Mouse (Mus musculus) liver, embryonic 12.5 days (tissue): Measurements from ENCODE around the gene Fam192a. TPM values are rescaled to one million over a fixed set of nuclear protein-coding genes. Genes with fewer than 3 reads are reported as not detected.
A peak's percentile ranks its signal among the peaks of the same experiment; 100 is the strongest.

Experiments
- ATAC-seq: fragments of 200-750 bp; cut with Nextera tagmentation; 2 replicates; pipeline ENCODE4 v1.8.0; 2017; ENCODE audit warnings: moderate number of reproducible peaks, mild to moderate bottlenecking, moderate library complexity
- H3K27ac ChIP-seq: fragments of 300-500 bp; sonication (generic); 2 replicates; pipeline ENCODE4 v1.5.1; 2016; ENCODE audit warnings: mild to moderate bottlenecking
- H3K27me3 ChIP-seq: fragments of 300-500 bp; sonication (generic); replicated peaks from 2 replicates; pipeline ENCODE4 v1.6.1; 2016; ENCODE audit warnings: mild to moderate bottlenecking, moderate library complexity
- H3K36me3 ChIP-seq: fragments of 300-500 bp; sonication (generic); 2 replicates; pipeline ENCODE4 v1.6.1; 2016; ENCODE audit warnings: mild to moderate bottlenecking, moderate library complexity
- H3K4me1 ChIP-seq: fragments of 300-500 bp; sonication (generic); 2 replicates; pipeline ENCODE4 v1.6.1; 2016
- H3K4me2 ChIP-seq: fragments of 300-500 bp; sonication (generic); 2 replicates; pipeline ENCODE4 v1.6.1; 2016; ENCODE audit warnings: mild to moderate bottlenecking, moderate library complexity
- H3K4me3 ChIP-seq: fragments of 300-500 bp; sonication (generic); 2 replicates; pipeline ENCODE4 v1.5.1; 2016; ENCODE audit warnings: mild to moderate bottlenecking, moderate library complexity
- H3K9ac ChIP-seq: fragments of 300-500 bp; sonication (generic); 2 replicates; pipeline ENCODE4 v1.6.1; 2016; ENCODE audit warnings: mild to moderate bottlenecking, moderate library complexity
- H3K9me3 ChIP-seq: fragments of 300-500 bp; sonication (generic); replicated peaks from 2 replicates; pipeline ENCODE4 v1.6.1; 2016; ENCODE audit warnings: mild to moderate bottlenecking, moderate library complexity
- WGBS: fragments of 180-500 bp; shearing (Covaris S2); methylation state at CpG from one replicate; pipeline ENCODE4 v1.1.7; 2016; ENCODE audit not compliant: insufficient replicate concordance; 5-methylcytosine and 5-hydroxymethylcytosine counted together
- polyA plus RNA-seq: library from polyadenylated mRNA; unstranded; fragments of >200 nt; fragmentation: Nextera tagmentation; extraction: Ambion mirVana; gene quantifications from 2 replicates; pipeline ENCODE4 v1.2.1, GENCODE M21; 2016

The Fam192a gene
- polyA plus RNA-seq, 1 experiment from 2014 or later: 49.2 TPM

GRCm38 (mm10) chr8:94567159-94567849, 34.5 kb downstream of the Fam192a start:
- H3K27me3 ChIP-seq: peaks cover 7% of the 10 kb centered on the region; the same call in 1 of the 2 replicates
- H3K9ac ChIP-seq: no peak overlapping the region
- H3K4me3 ChIP-seq: no peak overlapping the region
- H3K36me3 ChIP-seq: no peaks in the 10 kb centered on the region
- H3K9me3 ChIP-seq: no peaks in the 10 kb centered on the region
- no peak overlapping the region for H3K27ac ChIP-seq
- 0 out of 2 replicates have a peak, but pooled peaks have one; percentile 25 for ATAC-seq
- no peaks in the 10 kb centered on the region for H3K4me1 ChIP-seq
- 68% methylated on average over 8 of the region's 8 CpGs for WGBS
- no peak overlapping the region for H3K4me2 ChIP-seq

GRCm38 (mm10) chr8:94566446-94567158, 35.2 kb downstream of the Fam192a start:
- Histone ChIP-seq H3K27me3 (peaks cover 7% of the 10 kb centered on the region; the same call in 1 of the 2 replicates), H3K4me1 (no peaks in the 10 kb centered on the region), H3K9me3 (no peaks in the 10 kb centered on the region), H3K36me3 (no peaks in the 10 kb centered on the region), H3K4me3 (no peak overlapping the region), H3K9ac (no peak overlapping the region), H3K4me2 (no peak overlapping the region), H3K27ac (no peak overlapping the region)
- no peak for ATAC-seq
- 59% methylated on average over 15 of the region's 15 CpGs for WGBS

GRCm38 (mm10) chr8:94566033-94566432, 35.8 kb downstream of the Fam192a start:
- H3K27ac ChIP-seq: no peak overlapping the region
- no peak overlapping the region for H3K4me3 ChIP-seq
- H3K4me2 ChIP-seq: no peak overlapping the region
- no peaks in the 10 kb centered on the region for H3K36me3 ChIP-seq
- H3K4me1 ChIP-seq: no peaks in the 10 kb centered on the region
- no peak for ATAC-seq
- no peaks in the 10 kb centered on the region for H3K9me3 ChIP-seq
- H3K27me3 ChIP-seq: peaks cover 7% of the 10 kb centered on the region; the same call in 1 of the 2 replicates
- no peak overlapping the region for H3K9ac ChIP-seq
- 63% methylated on average over 6 of the region's 6 CpGs for WGBS

GRCm38 (mm10) chr8:94564421-94564820, 37.4 kb downstream of the Fam192a start:
- Histone ChIP-seq H3K27me3 (peaks cover 7% of the 10 kb centered on the region; the same call in 1 of the 2 replicates), H3K27ac (no peak overlapping the region), H3K4me2 (no peak overlapping the region), H3K9me3 (no peaks in the 10 kb centered on the region), H3K36me3 (no peaks in the 10 kb centered on the region), H3K4me1 (no peaks in the 10 kb centered on the region), H3K4me3 (no peak overlapping the region), H3K9ac (no peak overlapping the region)
- no peak for ATAC-seq

- ATAC-seq: no peak
- no peak overlapping the region for H3K27ac ChIP-seq
- no peaks in the 10 kb centered on the region for H3K4me1 ChIP-seq
- no peaks in the 10 kb centered on the region for H3K9me3 ChIP-seq
- no peak overlapping the region for H3K4me2 ChIP-seq
- no peaks in the 10 kb centered on the region for H3K36me3 ChIP-seq
- peaks cover 7% of the 10 kb centered on the region; the same call in 1 of the 2 replicates for H3K27me3 ChIP-seq
- 52% methylated on average over 5 of the region's 5 CpGs for WGBS
- no peak overlapping the region for H3K4me3 ChIP-seq
- no peak overlapping the region for H3K9ac ChIP-seq
These were observed 40.5 kb downstream of the Fam192a start for GRCm38 (mm10) chr8:94561256-94561655.

GRCm38 (mm10) chr8:94557281-94557680, 44.5 kb downstream of the Fam192a start:
- no peaks in the 10 kb centered on the region; the same call in 1 of the 2 replicates for H3K27me3 ChIP-seq
- no peaks in the 10 kb centered on the region for H3K36me3 ChIP-seq
- ATAC-seq: no peak
- no peak overlapping the region for H3K4me3 ChIP-seq
- no peaks in the 10 kb centered on the region for H3K9me3 ChIP-seq
- no peak overlapping the region for H3K9ac ChIP-seq
- H3K4me2 ChIP-seq: no peak overlapping the region
- H3K27ac ChIP-seq: no peak overlapping the region
- no peaks in the 10 kb centered on the region for H3K4me1 ChIP-seq
- 81% methylated on average over 3 of the region's 3 CpGs for WGBS

GRCm38 (mm10) chr8:94552696-94553095, 49.1 kb downstream of the Fam192a start:
- no peak overlapping the region for H3K4me2 ChIP-seq
- no peak overlapping the region for H3K4me3 ChIP-seq
- H3K36me3 ChIP-seq: no peaks in the 10 kb centered on the region
- no peak overlapping the region for H3K27ac ChIP-seq
- H3K27me3 ChIP-seq: no peaks in the 10 kb centered on the region; the same call in 1 of the 2 replicates
- no peak for ATAC-seq
- no peaks in the 10 kb centered on the region for H3K4me1 ChIP-seq
- 65% methylated on average over 2 of the region's 2 CpGs for WGBS
- H3K9ac ChIP-seq: no peak overlapping the region
- H3K9me3 ChIP-seq: no peaks in the 10 kb centered on the region

- Histone ChIP-seq H3K4me3 (no peak overlapping the region), H3K9me3 (no peaks in the 10 kb centered on the region)
These were observed 50.0 kb downstream of the Fam192a start for GRCm38 (mm10) chr8:94551471-94552422.

GRCm38 (mm10) chr8:94549998-94550397, 51.8 kb downstream of the Fam192a start:
- Histone ChIP-seq H3K4me2 (no peak overlapping the region), H3K4me1 (no peaks in the 10 kb centered on the region), H3K27me3 (no peaks in the 10 kb centered on the region; the same call in 1 of the 2 replicates), H3K36me3 (no peaks in the 10 kb centered on the region), H3K9me3 (no peaks in the 10 kb centered on the region), H3K9ac (no peak overlapping the region), H3K27ac (no peak overlapping the region), H3K4me3 (no peak overlapping the region)
- WGBS: 74% methylated on average over 5 of the region's 5 CpGs
- ATAC-seq: no peak

More at GRCm38 (mm10) chr8:94551471-94552422, 50.0 kb downstream of the Fam192a start:
- Histone ChIP-seq H3K27me3 (no peaks in the 10 kb centered on the region; the same call in 1 of the 2 replicates), H3K4me2 (no peak overlapping the region), H3K27ac (no peak overlapping the region), H3K4me1 (no peaks in the 10 kb centered on the region), H3K9ac (no peak overlapping the region), H3K36me3 (no peaks in the 10 kb centered on the region)
- 51% methylated on average over 17 of the region's 17 CpGs for WGBS
- no peak for ATAC-seq

GRCm38 (mm10) chr8:94549482-94549881, 52.3 kb downstream of the Fam192a start:
- Histone ChIP-seq H3K36me3 (no peaks in the 10 kb centered on the region), H3K27ac (no peak overlapping the region), H3K4me3 (no peak overlapping the region), H3K4me2 (no peak overlapping the region), H3K4me1 (no peaks in the 10 kb centered on the region), H3K9ac (no peak overlapping the region), H3K27me3 (no peaks in the 10 kb centered on the region; the same call in 1 of the 2 replicates), H3K9me3 (no peaks in the 10 kb centered on the region)
- no peak for ATAC-seq
- WGBS: 47% methylated on average over 5 of the region's 5 CpGs

- Histone ChIP-seq H3K27me3 (no peaks in the 10 kb centered on the region; the same call in 1 of the 2 replicates), H3K9ac (no peak overlapping the region), H3K4me1 (no peaks in the 10 kb centered on the region), H3K27ac (no peak overlapping the region), H3K4me3 (no peak overlapping the region), H3K36me3 (no peaks in the 10 kb centered on the region), H3K4me2 (no peak overlapping the region), H3K9me3 (no peaks in the 10 kb centered on the region)
- 62% methylated on average over 5 of the region's 5 CpGs for WGBS
- ATAC-seq: no peak
These were observed 52.8 kb downstream of the Fam192a start for GRCm38 (mm10) chr8:94549041-94549440.
